Mouse (Mus musculus): ENCODE measurements around the gene Sorcs3.

Sorcs3 gene

GRCm38 (mm10) chr19:48469791-48470410, 264.1 kb downstream of the Sorcs3 start:
- POLR2A ChIA-PET, result interaction anchor here in 1 of 4 experiments (0.5 kb wide), 1 partner anchor 1129 kb away, joined by 3 read pairs; no protein-coding TSS in a partner anchor
- CTCF ChIA-PET, result no interaction called here

DNA sequence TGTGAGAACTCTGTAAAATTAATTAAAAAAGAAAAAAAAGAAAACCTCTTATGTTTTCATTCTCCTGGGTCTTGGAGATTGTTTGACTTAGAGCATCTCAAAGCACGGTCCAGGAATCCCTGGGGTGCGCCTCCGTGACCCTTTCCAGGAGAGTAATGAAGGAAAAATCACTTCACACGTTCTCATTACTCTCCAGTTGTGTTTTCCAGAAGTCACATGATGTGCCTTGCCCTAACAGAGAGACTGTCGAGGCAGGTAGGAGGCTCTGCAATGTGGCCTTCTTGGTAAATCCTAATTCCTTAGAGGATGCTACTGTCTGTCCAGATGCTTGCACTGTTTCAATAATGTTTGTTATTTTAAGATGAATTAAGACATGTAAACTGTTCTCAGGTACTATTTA, 266.1 kb downstream of the Sorcs3 start:
- POLR2A ChIA-PET, result no interaction called here

GRCm38 (mm10) chr19:48475784-48476410, 270.1 kb downstream of the Sorcs3 start:
- ChIA-PET POLR2A (no interaction called here), CTCF (no interaction called here)

More for the DNA sequence above, 266.1 kb downstream of the Sorcs3 start:
- CTCF ChIA-PET, result no interaction called here

DNA sequence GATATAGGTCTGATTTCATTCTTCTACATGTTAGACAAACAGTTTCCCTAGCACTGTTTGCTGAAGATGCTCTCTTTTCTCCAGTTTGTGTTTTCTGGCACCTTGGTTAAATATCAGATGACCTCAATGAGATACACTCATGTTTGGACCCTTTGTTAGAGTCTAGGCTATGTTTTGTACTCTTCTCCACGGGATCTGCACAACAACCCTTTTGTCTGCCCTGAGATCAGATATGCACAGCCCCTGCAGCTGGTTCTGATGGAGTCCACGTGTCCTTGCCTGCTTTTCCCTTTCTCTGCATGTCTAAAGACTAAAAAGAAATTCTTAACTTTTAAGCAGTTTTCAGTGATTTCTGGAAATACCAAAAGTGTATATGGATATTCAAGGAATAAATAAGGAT, 273.0 kb downstream of the Sorcs3 start:
- POLR2A ChIA-PET, result no interaction called here
- CTCF ChIA-PET, result no interaction called here

DNA sequence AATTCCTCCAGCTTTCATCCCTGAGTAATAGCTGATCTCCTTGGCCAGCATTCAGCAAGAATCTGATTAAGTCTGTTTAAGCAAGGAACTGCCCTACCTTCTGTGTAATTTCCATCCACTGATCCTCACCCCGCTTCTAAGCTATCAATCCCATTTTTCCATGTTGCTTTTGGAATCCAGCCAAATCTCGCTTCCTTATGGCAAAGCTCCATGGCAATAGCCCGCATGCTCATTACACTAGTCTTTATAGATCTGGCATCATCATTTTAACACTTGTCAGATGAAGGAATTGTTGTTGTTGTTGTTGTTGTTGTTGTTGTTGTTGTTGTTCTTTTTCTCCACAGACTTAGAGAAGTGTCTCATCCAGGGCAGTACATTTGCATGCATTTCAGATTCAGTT, 277.1 kb downstream of the Sorcs3 start:
- CTCF ChIA-PET, result no interaction called here

DNA sequence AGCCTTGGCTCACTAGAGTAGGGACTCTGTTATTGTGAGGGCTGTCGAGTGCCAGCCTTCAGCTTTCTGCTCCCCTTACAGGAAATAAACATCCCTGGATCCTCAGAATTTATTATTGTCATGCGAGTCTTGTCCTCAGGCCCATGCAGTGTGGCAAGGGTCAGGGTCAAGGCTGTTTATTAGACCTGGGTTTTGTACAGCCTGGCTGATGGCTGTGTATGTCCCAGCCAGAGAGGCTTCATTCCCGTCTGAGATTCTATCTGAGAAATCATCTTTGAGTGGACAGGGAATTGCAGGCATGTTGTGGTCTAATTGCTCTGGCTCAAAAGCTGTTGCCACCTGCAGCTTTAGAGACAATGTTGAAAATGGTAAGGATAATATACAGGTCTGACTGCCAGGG, 285.3 kb downstream of the Sorcs3 start:
- ChIA-PET CTCF (no interaction called here), POLR2A (no interaction called here)

More for the DNA sequence above, 277.1 kb downstream of the Sorcs3 start:
- POLR2A ChIA-PET, result no interaction called here

GRCm38 (mm10) chr19:48503896-48504620, 298.2 kb downstream of the Sorcs3 start:
- ChIA-PET POLR2A (no interaction called here), CTCF (no interaction called here)

DNA sequence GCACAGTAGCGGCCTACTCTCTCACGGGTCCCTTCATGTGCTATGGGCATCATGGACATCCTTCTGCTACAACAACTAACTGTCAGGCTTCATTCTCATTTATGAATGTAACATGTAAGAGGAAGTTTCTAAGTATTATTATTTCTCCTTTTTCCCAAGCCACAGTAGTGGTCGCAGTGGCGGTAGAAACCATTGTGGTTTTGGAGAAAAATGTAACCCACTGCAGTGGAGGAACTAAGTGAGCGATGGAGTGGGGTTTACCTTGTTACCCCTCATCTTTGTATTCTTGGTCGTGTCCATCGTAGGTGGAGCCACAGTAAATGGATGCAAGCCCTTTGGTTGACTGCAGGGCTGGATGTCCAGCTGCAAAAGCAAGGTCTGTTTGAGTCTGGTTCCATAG, 318.0 kb downstream of the Sorcs3 start:
- ChIA-PET CTCF (interaction anchor here in 1 of 4 experiments (0.5 kb wide), 1 partner anchor 319 kb away, joined by 3 read pairs; no protein-coding TSS in a partner anchor), POLR2A (no interaction called here)

DNA sequence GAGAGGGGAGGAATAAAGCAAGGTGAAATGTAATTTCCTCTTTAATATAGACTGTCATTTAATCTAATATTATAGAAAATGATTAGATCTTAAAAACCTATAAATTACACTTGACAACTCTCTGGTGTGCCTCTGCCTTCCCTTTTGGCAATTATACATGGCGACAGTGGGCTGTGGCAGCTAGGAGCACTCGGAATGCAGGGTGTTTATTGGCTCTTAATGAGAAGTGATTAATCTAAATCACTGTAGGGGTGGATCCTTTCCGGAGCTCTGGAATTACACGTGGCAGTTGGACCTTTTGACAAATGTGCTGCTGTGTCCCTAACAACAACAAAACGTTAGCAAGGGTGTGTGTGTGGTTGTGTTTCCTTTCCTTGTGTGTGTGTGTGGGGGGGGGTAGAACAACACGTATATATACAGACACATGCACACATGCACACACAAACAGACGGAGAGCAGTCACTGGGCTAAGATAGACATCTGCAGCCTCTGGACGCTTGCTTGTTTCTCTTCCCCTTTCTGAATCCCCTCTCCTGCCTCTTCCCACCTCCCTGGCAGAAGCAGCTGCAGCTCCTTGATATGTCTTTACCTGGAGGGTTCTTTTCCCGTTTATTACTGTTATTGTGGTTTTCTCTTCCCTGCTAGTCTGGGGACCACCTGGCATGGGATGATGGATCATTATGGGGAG, 318.8 kb downstream of the Sorcs3 start:
- ChIA-PET POLR2A (interaction anchor here in 1 of 4 experiments (0.7 kb wide), 1 partner anchor 58 kb away, joined by 3 read pairs; no protein-coding TSS in a partner anchor), CTCF (no interaction called here)

DNA sequence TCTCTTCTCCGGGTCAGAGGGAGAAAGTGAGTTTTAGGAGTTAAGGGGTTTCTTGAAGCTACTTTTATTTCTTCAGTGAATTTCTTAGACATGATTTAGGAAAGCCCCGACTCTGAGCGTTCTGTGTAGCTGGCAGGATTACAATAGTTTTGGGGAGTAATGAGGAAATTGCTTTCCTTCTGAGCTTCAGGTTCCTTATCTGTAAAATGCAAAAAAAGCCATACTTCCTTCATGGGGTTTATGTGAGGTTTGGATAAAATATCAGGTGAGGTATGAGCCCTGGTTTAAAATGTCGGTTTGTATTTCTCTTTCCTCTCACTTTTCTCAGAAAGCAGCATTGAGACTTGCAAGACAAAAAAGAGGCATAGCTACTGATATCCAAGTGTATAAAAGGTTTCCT, 327.8 kb downstream of the Sorcs3 start:
- ChIA-PET CTCF (no interaction called here), POLR2A (no interaction called here)

DNA sequence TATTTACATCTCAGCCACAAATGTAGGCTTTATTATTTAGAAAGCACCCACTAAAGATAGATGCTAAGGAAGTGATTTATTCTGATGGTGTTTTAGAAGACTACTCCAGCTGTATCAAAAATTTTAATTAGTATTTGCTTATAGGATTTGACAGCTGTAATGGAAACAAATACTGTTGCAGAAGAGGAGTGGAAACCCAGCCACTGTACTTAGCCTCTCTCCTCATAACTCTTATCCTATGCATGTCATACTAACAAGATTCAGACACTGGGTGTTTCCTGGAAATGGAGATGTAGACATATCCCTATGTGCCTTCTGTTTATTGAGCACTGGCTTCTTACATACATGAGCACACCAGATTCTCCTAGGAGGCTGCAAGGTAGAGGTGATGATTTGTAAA, 338.5 kb downstream of the Sorcs3 start:
- ChIA-PET CTCF (no interaction called here), POLR2A (no interaction called here)

DNA sequence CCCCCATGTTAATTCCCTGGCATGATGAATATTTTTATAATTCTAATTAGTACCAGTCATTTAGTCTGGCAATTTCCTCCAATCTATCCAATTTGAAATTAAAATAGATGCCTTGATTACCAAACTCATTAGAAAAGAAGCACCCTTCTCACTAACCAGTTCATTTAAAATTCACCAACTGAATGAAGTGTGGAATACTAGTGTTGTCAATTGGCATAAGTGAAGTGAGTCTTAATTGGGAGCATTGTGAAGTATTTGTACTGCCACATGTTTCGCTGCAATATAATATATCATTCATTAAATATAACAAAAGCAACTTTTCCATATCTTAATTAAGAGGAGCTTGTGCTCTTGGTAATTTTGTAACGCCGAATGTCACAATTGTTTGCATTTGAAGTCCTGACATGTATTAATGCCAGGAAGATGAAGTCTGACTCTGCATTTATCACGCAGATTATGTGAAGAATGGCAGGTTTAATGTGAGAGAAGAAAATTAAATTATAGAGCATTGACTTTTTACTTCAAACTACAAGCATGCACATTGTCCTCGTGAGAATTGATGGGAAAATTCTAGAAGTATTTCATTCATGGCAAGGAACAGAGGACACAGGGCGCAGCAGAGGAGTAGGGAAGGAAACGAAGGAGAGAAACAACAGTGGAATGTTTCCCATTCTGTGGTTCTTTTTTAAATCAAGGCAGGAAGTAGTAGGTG, 339.8 kb downstream of the Sorcs3 start:
- POLR2A ChIA-PET, result no interaction called here

DNA sequence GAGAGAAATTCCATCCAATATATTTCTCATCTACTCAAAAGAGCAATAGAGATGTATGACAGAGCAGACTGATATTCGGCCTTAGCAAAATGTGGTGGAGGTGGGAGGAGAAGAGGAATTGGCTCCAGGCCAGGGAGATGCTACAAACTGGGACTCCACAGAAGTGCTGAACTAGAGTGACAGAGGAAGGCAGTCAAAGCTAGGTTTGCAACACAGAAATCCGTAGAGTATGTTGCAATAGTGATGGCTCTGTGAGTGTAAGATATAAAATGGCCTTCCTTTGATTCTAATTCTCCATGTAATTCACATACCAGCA, 340.3 kb downstream of the Sorcs3 start:
- ChIA-PET POLR2A (no interaction called here), CTCF (no interaction called here)

More for the DNA sequence above, 339.8 kb downstream of the Sorcs3 start:
- CTCF ChIA-PET, result no interaction called here

DNA sequence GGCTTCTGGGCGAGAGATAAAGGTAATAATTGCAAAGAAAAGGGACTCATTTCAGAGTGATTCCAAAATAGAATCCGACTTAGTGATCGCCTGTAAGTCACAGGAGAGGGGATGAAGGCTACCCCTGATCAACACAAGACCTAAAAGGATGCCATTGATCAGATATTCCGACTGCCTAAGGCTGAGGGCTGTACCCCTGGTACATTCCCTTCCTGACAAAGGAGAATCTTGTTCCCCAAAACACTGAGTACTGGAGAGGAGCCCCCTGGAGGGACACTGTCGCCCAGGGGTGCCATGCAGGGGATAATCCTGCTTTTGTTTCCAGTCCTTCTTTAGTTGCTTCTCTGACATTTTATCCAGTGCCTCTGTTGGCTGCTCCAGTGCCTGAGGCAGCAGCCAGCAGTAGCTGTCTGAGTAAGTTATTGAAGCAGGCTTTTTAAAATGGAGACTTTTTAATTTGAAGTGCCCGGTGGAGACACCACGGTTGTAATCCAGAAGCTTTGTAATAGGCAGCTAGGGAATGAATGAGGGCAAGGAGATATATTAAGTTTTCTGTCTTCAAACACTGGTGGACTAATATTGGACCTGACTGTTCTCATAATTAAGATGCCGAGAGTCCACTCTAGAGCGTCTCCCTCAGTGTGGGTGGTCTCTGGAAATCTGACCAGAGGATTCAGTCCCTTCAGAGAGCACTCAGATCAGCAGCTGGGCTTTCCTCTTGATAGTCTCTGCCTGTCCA, 342.5 kb downstream of the Sorcs3 start:
- ChIA-PET CTCF (interaction anchor here in 2 of 4 experiments (0.5 to 0.6 kb wide), 2 partner anchors 402 to 801 kb away, joined by 3 read pairs; no protein-coding TSS in a partner anchor), POLR2A (no interaction called here)

DNA sequence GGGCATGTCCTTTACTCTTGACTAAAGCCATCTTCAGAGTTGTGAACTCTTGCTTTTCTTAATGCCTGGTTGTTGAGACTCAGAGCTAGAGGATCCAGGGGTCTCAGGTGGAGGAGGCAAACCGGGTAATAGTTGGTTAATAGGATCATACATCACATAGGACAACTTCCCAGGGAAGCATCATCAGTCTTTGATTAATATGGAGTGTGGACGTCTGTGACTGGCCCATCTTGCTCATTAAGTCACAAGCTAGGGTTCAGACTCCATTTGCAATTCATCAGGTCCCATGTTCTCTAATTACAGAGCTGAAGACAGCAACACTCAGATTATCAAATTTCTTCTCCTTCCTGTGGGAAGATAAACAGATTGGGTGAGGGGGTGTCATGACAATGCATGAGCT, 353.6 kb downstream of the Sorcs3 start:
- CTCF ChIA-PET, result no interaction called here
- POLR2A ChIA-PET, result no interaction called here

DNA sequence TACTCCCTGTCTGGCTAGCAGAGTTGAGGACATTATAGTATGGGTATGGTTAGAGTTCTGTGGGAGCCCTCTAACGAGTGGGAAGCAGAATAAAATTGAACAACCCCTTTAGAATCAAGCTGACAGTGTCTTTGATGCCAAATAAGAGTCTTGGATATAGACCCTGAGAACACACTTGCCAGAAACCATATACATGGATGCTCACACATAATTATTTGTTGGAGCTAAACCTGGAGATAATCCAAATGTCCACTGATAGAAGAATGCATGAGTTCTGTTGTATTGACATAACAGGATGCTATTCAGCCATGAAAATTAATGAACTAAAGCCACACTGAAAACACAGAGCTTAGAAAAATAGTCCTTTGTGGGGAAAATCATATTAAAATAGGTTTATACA, 369.9 kb downstream of the Sorcs3 start:
- POLR2A ChIA-PET, result no interaction called here

GRCm38 (mm10) chr19:48577169-48577568, 371.3 kb downstream of the Sorcs3 start:
- ChIA-PET CTCF (no interaction called here), POLR2A (no interaction called here)

More for the DNA sequence above, 369.9 kb downstream of the Sorcs3 start:
- CTCF ChIA-PET, result no interaction called here

DNA sequence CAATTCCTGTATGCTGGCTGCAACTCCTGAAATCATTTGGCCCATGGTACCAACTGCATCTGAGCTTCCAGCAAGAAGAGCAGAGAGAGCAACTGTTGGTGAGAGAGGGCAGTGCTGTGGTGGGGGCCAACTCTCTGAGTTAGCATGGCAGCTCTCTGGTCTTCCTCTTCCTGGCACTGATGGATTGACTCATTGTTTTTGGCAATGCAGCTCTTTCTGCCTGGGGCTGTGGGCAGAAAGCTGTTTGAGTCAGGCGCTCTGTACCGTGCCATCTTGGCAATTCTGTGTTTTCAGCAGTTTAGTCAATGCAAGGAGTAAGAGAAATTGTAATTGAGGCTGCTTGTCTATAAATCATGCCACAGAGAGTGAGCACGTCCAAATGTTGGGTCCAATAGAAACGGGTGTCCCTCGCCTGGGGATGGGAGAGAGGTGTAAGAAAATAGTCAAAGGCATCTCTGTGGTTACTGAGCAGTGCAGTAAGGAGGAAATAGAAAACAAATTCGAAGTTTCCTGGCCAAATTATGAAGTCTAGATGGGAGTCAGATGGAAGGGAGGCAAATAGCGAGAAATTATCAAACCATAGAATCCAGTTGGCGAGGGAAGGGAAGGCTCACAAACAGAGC, 379.2 kb downstream of the Sorcs3 start:
- POLR2A ChIA-PET, result no interaction called here
- CTCF ChIA-PET, result interaction anchor here in 1 of 4 experiments (0.6 kb wide), 1 partner anchor 433 kb away, joined by 3 read pairs; no protein-coding TSS in a partner anchor

GRCm38 (mm10) chr19:48616951-48617350, 411.1 kb downstream of the Sorcs3 start:
- CTCF ChIA-PET, result no interaction called here
- POLR2A ChIA-PET, result no interaction called here

All from embryonic stem cell, embryonic (primary cell).